Mouse (Mus musculus) hindbrain, embryonic 15.5 days (tissue): ENCODE data around the gene Rasgef1b. TPM values are rescaled to one million over a fixed set of nuclear protein-coding genes. Genes with fewer than 3 reads are reported as not detected.
A peak's percentile ranks its signal among the peaks of the same experiment; 100 is the strongest.

ENCODE experiments used
- ATAC-seq: fragments of 200-750 bp; cut with Nextera tagmentation; 2 replicates; pipeline ENCODE4 v1.8.0; 2017; ENCODE audit warnings: low read depth, moderate number of reproducible peaks, moderate TSS enrichment; ENCODE audit not compliant: low FRiP score
- H3K27ac ChIP-seq: fragments of 300-500 bp; sonication (generic); replicated peaks from 2 replicates; pipeline ENCODE4 v1.5.1; 2015; ENCODE audit warnings: mild to moderate bottlenecking, inconsistent platforms
- H3K27me3 ChIP-seq: fragments of 300-500 bp; sonication (generic); 2 replicates; pipeline ENCODE4 v1.6.1; 2015; ENCODE audit warnings: control low read depth, inconsistent platforms
- H3K36me3 ChIP-seq: fragments of 300-500 bp; sonication (generic); 2 replicates; pipeline ENCODE4 v1.6.1; 2015; ENCODE audit warnings: control low read depth, inconsistent platforms
- H3K4me1 ChIP-seq: fragments of 300-500 bp; sonication (generic); replicated peaks from 2 replicates; pipeline ENCODE4 v1.6.1; 2015; ENCODE audit warnings: control low read depth, inconsistent platforms
- H3K4me2 ChIP-seq: fragments of 300-500 bp; sonication (generic); 2 replicates; pipeline ENCODE4 v1.6.1; 2015; ENCODE audit warnings: moderate library complexity, mild to moderate bottlenecking, inconsistent platforms
- H3K4me3 ChIP-seq: fragments of 300-500 bp; sonication (generic); 2 replicates; pipeline ENCODE4 v1.5.1; 2015; ENCODE audit warnings: mild to moderate bottlenecking, inconsistent platforms
- H3K9ac ChIP-seq: fragments of 300-500 bp; sonication (generic); 2 replicates; pipeline ENCODE4 v1.6.1; 2015; ENCODE audit warnings: inconsistent platforms
- H3K9me3 ChIP-seq: fragments of 300-500 bp; sonication (generic); 2 replicates; pipeline ENCODE4 v1.6.1; 2016; ENCODE audit warnings: control low read depth, inconsistent platforms
- WGBS: fragments of 180-500 bp; shearing (Covaris S2); methylation state at CpG from one replicate; pipeline ENCODE4 v1.1.7; 2015; 5-methylcytosine and 5-hydroxymethylcytosine counted together
- polyA plus RNA-seq: library from polyadenylated mRNA; unstranded; fragments of >200 nt; fragmentation: Nextera tagmentation; extraction: Ambion mirVana; gene quantifications from 2 replicates; pipeline ENCODE4 v1.2.1, GENCODE M21; 2015

Gene Rasgef1b
- polyA plus RNA-seq, 1 experiment from 2014 or later: 54.2 TPM

DNA sequence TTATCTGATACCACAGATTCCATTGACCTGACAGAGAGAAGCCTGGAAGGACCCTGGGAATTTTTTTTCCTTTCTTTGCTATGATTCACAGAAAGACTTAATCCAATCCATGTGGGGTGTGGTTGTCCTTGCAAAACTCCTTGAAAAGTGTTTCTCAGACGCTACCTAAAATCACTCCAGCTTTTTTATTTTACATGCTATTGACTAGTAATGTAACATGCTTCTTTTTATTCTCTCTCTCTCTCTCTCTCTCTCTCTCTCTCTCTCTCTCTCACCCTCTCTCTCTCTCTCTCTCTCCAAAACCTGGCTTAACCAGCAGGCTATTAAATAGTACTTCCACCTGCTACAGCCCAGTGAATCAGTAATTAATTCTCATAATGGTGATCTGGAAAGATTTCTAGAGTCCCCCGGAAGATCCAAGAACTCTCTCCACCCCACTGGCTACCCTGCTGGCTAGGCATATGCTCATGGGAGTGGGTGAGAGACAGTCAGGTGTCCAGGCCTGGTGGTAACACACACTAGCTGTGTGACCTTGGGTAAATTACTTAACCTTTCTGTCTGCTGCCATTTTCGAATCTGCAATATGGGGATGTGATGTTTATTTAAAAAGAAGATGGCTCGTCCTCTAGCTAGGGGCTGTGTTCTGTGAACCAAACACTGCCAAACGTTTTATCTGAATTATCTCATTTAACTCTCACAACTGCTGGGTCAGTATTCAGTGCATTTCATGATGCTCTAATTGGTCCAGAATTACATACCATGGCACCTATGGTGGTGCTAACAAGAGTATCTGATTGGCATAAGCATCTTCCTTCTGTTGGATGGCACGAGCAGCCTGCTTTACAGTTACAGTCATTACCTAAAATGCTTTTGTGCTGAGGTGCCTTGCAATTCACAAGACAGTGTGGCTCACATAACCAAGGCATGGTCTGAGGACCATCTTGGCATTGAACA lies 248.5 kb downstream of the Rasgef1b start:
- Histone ChIP-seq H3K27me3 (no peaks in the 10 kb centered on the region), H3K4me1 (peaks cover 20% of the 10 kb centered on the region), H3K9ac (no peak overlapping the region), H3K36me3 (no peaks in the 10 kb centered on the region), H3K4me2 (peak overlapping the region; percentile 40), H3K9me3 (no peaks in the 10 kb centered on the region), H3K27ac (peak overlapping the region; percentile 64), H3K4me3 (no peak overlapping the region)
- ATAC-seq: no peak; the same call in 1 of the 2 replicates
- 50% methylated on average over 6 of the region's 6 CpGs for whole genome bisulfite sequencing

DNA sequence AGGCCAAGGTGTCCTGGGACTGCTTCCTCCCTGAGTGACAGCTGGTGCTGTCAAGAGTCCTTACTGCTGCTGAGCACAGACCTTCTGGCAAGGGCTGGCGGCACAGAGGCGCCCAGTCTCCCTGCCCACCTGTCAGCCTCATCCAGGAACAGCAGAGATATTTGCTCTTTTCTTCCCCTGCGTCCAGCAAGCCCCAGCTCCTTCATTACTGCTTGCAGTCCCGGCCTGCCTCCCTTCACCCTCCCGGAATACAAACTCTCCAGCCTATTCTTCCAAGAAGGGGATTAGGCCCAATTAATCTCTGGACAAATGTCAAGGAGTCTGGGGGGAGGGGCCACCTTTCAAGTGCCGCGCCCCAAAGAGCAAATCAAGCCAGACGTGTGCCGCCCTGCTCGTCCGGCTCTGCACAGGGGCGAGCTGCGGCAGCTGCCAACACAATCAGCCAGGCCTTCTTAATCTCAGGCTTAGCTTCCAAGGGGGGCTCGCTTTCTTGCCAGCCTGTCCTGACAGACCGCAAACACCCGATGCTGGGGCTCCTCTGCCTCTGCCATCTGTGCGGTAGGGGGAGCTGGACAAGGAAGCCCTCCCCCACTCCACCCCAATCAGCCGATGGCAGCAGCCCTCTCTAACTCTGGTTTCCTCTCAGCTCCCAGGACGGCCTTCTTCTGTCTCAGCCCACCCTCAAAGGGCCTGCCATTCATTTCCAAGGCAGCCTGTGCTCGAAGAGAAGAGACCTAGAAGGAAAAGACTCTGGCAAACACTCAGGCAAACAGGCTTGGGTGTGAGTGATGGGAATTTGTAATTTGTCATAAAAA lies 249.4 kb downstream of the Rasgef1b start:
- Histone ChIP-seq H3K36me3 (no peaks in the 10 kb centered on the region), H3K27ac (peak overlapping the region; percentile 64), H3K4me3 (no peak overlapping the region), H3K9ac (no peak overlapping the region), H3K27me3 (no peaks in the 10 kb centered on the region), H3K4me2 (peak overlapping the region; percentile 40), H3K4me1 (peaks cover 20% of the 10 kb centered on the region), H3K9me3 (no peaks in the 10 kb centered on the region)
- 3% methylated on average over 20 of the region's 20 CpGs for WGBS
- ATAC-seq: peak; percentile 92

DNA sequence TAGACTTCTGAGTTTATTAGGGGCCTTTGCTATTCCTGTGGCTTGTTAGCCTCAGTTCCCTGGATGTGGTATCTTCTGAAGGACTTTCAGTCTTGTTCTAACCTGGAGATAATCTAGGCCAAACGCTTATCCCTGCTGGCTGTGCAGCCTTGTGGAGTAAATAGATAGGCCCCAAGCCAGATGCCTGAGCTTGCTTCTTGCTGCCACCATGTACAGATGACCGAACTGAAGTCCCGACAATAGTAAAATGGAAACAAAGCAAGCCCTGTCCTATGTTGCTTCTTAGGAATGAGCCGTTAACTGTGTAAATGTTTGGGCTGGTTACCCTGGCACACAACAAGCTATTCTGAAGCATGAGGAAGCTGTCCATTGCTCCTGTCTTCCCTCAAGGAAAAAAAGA lies 250.1 kb downstream of the Rasgef1b start:
- H3K27ac ChIP-seq: peak overlapping the region; percentile 64
- WGBS: 28% methylated on average over 4 of the region's 4 CpGs
- ATAC-seq: no peak
- peaks cover 20% of the 10 kb centered on the region for H3K4me1 ChIP-seq
- no peak overlapping the region for H3K4me2 ChIP-seq
- H3K9ac ChIP-seq: no peak overlapping the region
- no peaks in the 10 kb centered on the region for H3K36me3 ChIP-seq
- H3K4me3 ChIP-seq: no peak overlapping the region
- H3K27me3 ChIP-seq: no peaks in the 10 kb centered on the region
- no peaks in the 10 kb centered on the region for H3K9me3 ChIP-seq

GRCm38 (mm10) chr5:99477420-99477815 lies 251.4 kb downstream of the Rasgef1b start:
- H3K4me3 ChIP-seq: no peak overlapping the region
- no peak overlapping the region for H3K4me2 ChIP-seq
- no peaks in the 10 kb centered on the region for H3K36me3 ChIP-seq
- H3K9me3 ChIP-seq: no peaks in the 10 kb centered on the region
- no peak overlapping the region for H3K27ac ChIP-seq
- 89% methylated on average over 9 of the region's 9 CpGs for WGBS
- no peaks in the 10 kb centered on the region for H3K27me3 ChIP-seq
- peaks cover 20% of the 10 kb centered on the region for H3K4me1 ChIP-seq
- H3K9ac ChIP-seq: no peak overlapping the region
- no peak for ATAC-seq

DNA sequence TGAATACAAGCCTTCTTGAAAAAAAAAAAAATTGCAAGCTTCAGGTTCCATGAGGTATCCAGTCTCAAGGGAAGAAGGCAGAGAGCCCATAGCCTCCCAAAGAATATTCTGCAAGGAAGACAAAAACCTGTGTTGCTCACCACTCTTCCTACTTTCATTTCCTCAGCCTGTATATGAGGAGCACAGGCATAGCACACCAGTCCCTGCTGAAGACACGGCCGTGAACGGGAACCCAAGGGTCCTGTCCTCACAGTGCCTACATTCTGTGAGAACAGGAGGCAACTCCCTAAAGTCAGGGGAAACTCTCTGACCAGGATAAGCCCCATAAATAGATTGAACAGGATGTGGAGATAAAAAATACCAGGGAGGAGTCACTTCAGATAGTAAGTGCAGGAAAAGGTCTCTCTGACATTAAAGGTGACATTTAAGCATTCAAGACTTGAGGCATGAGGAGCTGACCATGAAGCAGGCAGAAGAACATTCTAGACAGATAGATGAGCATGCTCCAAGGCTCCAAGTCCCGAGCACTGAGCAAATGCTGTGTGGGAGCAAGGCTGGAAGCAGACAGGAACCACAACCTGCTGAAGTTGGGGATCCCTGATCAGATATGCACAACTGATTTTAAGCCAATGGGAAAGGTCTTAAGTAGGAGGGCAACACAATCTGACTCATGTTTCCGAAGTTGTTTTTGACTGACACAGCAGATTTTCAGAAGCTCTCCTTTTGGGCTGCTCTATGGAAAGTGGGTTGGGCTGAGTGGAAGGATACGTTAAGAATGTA lies 252.0 kb downstream of the Rasgef1b start:
- Histone ChIP-seq H3K4me2 (no peak overlapping the region), H3K36me3 (no peaks in the 10 kb centered on the region), H3K9ac (no peak overlapping the region), H3K9me3 (no peaks in the 10 kb centered on the region), H3K27ac (no peak overlapping the region), H3K4me1 (peaks cover 20% of the 10 kb centered on the region), H3K4me3 (no peak overlapping the region), H3K27me3 (no peaks in the 10 kb centered on the region)
- 86% methylated on average over 6 of the region's 6 CpGs for WGBS
- no peak for ATAC-seq

- H3K27ac ChIP-seq: no peak overlapping the region
- no peaks in the 10 kb centered on the region for H3K9me3 ChIP-seq
- no peaks in the 10 kb centered on the region for H3K36me3 ChIP-seq
- H3K27me3 ChIP-seq: no peaks in the 10 kb centered on the region
- H3K4me3 ChIP-seq: no peak overlapping the region
- WGBS: 86% methylated on average over 5 of the region's 5 CpGs
- no peak overlapping the region for H3K9ac ChIP-seq
- no peak for ATAC-seq
- 0 out of 2 replicates have a peak, but pooled peaks cover 3% of the 10 kb centered on the region for H3K4me1 ChIP-seq
- no peak overlapping the region for H3K4me2 ChIP-seq
Observed at GRCm38 (mm10) chr5:99472607-99473335, 256.1 kb downstream of the Rasgef1b start.

- Histone ChIP-seq H3K4me3 (no peak overlapping the region), H3K9ac (no peak overlapping the region), H3K4me2 (no peak overlapping the region), H3K27ac (no peak overlapping the region), H3K9me3 (no peaks in the 10 kb centered on the region), H3K4me1 (0 out of 2 replicates have a peak, but pooled peaks cover 3% of the 10 kb centered on the region), H3K27me3 (no peaks in the 10 kb centered on the region), H3K36me3 (no peaks in the 10 kb centered on the region)
- ATAC-seq: no peak
- 77% methylated on average over 4 of the region's 4 CpGs for WGBS
Observed at GRCm38 (mm10) chr5:99471790-99472189, 257.1 kb downstream of the Rasgef1b start.

DNA sequence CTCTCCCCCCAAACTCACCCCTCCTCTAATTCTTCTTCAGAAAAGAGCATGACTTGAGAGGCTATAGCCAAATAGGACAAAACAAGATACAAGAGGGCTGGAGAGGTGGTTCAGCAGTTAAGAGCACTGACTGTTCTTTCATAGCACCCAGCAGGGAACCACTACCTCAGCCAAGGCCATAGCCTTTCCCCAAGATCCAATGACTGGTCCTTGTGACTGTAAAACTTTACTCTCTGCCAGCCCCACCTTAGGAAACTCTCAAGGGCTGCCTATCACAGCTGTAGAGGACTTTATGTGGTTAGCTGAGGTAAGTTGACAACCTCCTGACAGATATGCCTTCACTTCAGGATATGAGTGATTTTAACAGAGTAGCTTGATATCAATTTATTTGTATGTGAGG lies 258.3 kb downstream of the Rasgef1b start:
- Histone ChIP-seq H3K36me3 (no peaks in the 10 kb centered on the region), H3K9ac (no peak overlapping the region), H3K27me3 (no peaks in the 10 kb centered on the region), H3K4me1 (0 out of 2 replicates have a peak, but pooled peaks cover 3% of the 10 kb centered on the region), H3K27ac (no peak overlapping the region), H3K4me2 (no peak overlapping the region), H3K9me3 (no peaks in the 10 kb centered on the region), H3K4me3 (no peak overlapping the region)
- no peak for ATAC-seq

DNA sequence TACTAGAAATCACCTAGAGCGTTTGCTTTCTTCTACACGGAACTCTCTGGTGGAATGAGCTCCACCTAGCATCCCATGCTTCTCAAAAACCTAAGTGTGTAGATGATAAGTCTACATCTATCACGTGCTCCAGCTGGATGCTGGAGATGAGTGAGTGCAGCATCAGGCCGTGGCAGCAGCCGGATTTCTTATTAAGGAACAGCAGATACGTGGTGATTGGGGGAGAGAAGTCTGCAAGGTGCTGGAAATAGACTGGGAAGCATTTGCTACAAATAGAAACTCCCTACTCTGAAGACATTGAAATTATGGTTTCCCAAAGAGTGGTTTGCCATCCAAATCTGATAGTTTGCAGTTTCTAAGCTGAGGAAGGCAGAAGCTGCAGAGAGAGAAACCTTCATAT lies 269.9 kb downstream of the Rasgef1b start:
- no peaks in the 10 kb centered on the region for H3K9me3 ChIP-seq
- H3K4me3 ChIP-seq: no peak overlapping the region
- H3K36me3 ChIP-seq: no peaks in the 10 kb centered on the region
- H3K9ac ChIP-seq: no peak overlapping the region
- H3K27ac ChIP-seq: no peak overlapping the region
- ATAC-seq: no peak
- 81% methylated on average over 6 of the region's 6 CpGs for WGBS
- H3K4me2 ChIP-seq: no peak overlapping the region
- H3K27me3 ChIP-seq: no peaks in the 10 kb centered on the region
- no peaks in the 10 kb centered on the region for H3K4me1 ChIP-seq

GRCm38 (mm10) chr5:99457291-99457690 lies 271.6 kb downstream of the Rasgef1b start:
- ATAC-seq: no peak
- H3K9ac ChIP-seq: no peak overlapping the region
- no peak overlapping the region for H3K4me3 ChIP-seq
- no peaks in the 10 kb centered on the region for H3K9me3 ChIP-seq
- no peaks in the 10 kb centered on the region for H3K27me3 ChIP-seq
- WGBS: 95% methylated on average over 3 of the region's 3 CpGs
- 0 out of 2 replicates have a peak, but pooled peaks cover 3% of the 10 kb centered on the region for H3K4me1 ChIP-seq
- no peak overlapping the region for H3K27ac ChIP-seq
- H3K4me2 ChIP-seq: no peak overlapping the region
- no peaks in the 10 kb centered on the region for H3K36me3 ChIP-seq

GRCm38 (mm10) chr5:99451939-99452338 lies 276.9 kb downstream of the Rasgef1b start:
- 0 out of 2 replicates have a peak, but pooled peaks cover 11% of the 10 kb centered on the region for H3K4me1 ChIP-seq
- WGBS: 58% methylated on average over 2 of the region's 2 CpGs
- H3K4me2 ChIP-seq: no peak overlapping the region
- no peaks in the 10 kb centered on the region for H3K27me3 ChIP-seq
- no peaks in the 10 kb centered on the region for H3K9me3 ChIP-seq
- no peak overlapping the region for H3K4me3 ChIP-seq
- no peaks in the 10 kb centered on the region for H3K36me3 ChIP-seq
- H3K9ac ChIP-seq: no peak overlapping the region
- ATAC-seq: no peak
- H3K27ac ChIP-seq: no peak overlapping the region
